Mouse (Mus musculus) neural tube, embryonic 13.5 days (tissue): ENCODE measurements around the gene Ciao1. TPM values are rescaled to one million over a fixed set of nuclear protein-coding genes. Genes with fewer than 3 reads are reported as not detected.

Source experiments
- ATAC-seq: fragments of 200-750 bp; cut with Nextera tagmentation; 2 replicates; pipeline ENCODE4 v1.8.0; 2017; ENCODE audit warnings: low read depth, mild to moderate bottlenecking, moderate TSS enrichment, moderate library complexity
- H3K27ac ChIP-seq: fragments of 300-500 bp; sonication (generic); replicated peaks from 2 replicates; pipeline ENCODE4 v1.5.1; 2015; ENCODE audit warnings: moderate library complexity, mild to moderate bottlenecking, inconsistent platforms
- H3K27me3 ChIP-seq: fragments of 300-500 bp; sonication (generic); 2 replicates; pipeline ENCODE4 v1.6.1; 2015; ENCODE audit warnings: mild to moderate bottlenecking, inconsistent platforms
- H3K36me3 ChIP-seq: fragments of 300-500 bp; sonication (generic); 2 replicates; pipeline ENCODE4 v1.6.1; 2015; ENCODE audit warnings: mild to moderate bottlenecking, inconsistent platforms
- H3K4me1 ChIP-seq: fragments of 300-500 bp; sonication (generic); replicated peaks from 2 replicates; pipeline ENCODE4 v1.6.1; 2015; ENCODE audit warnings: inconsistent platforms
- H3K4me2 ChIP-seq: fragments of 300-500 bp; sonication (generic); 2 replicates; pipeline ENCODE4 v1.6.1; 2015; ENCODE audit warnings: inconsistent platforms, mild to moderate bottlenecking, moderate library complexity
- H3K4me3 ChIP-seq: fragments of 300-500 bp; sonication (generic); 2 replicates; pipeline ENCODE4 v1.5.1; 2015; ENCODE audit warnings: mild to moderate bottlenecking, inconsistent platforms
- H3K9ac ChIP-seq: fragments of 300-500 bp; sonication (generic); 2 replicates; pipeline ENCODE4 v1.6.1; 2015; ENCODE audit warnings: moderate library complexity, mild to moderate bottlenecking, inconsistent platforms
- H3K9me3 ChIP-seq: fragments of 300-500 bp; sonication (generic); 2 replicates; pipeline ENCODE4 v1.6.1; 2016; ENCODE audit warnings: inconsistent platforms
- WGBS: fragments of 180-500 bp; shearing (Covaris S2); methylation state at CpG from one replicate; pipeline ENCODE4 v1.1.7; 2015; 5-methylcytosine and 5-hydroxymethylcytosine counted together
- polyA plus RNA-seq: library from polyadenylated mRNA; unstranded; fragments of >200 nt; fragmentation: Nextera tagmentation; extraction: Ambion mirVana; gene quantifications from 2 replicates; pipeline ENCODE4 v1.2.1, GENCODE M21; 2015

The Ciao1 gene
- polyA plus RNA-seq, 1 experiment from 2014 or later, result 65.8 TPM

DNA sequence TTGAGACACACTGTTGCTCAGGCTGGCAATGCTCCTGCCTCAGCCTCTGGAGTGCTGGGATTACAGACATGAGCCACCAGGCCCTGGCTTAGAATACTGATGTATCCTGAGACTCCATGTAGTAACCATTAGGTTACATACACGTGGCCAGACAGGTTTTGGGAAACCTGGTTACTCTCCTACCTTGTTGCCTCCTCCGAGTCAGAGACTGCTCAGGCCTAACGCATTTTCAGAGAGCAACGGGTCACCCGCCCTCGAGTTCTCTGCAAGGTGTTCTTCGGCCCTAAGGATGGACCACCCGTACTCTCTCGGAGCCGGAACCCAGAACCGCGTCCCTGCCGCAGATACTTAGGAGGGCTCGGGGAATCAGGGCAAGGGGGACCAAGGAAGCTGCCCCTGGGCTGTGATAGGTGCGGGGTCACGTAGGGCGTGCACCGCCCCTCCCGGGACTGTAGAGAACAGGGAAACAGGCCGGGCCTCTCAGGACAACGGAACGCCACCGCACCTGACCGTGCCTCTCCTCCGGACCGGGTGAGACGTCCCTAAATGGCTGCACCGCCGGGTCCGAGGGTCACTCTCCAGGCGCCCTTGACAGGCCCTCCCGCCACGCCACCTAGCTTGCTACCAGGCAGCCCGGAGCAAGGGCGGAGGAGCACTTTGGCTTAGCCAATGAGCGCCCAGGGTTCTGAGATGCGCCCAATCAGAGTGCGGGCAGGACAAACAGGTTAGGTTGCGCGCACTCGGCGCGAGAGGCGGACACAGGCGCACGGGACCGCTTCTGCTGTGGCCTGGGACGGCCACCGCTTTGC lies 22.1 kb upstream of the Ciao1 start, which contains the start of gene Stard7:
Stard7 (plus strand) TSS at position 728 of the 809 bp plus-strand sequence.
- Histone ChIP-seq H3K9me3 (no peaks in the 10 kb centered on the region), H3K4me1 (peaks cover 32% of the 10 kb centered on the region), H3K4me2 (peak within 1 kb of the TSS; percentile 78), H3K27me3 (no peaks in the 10 kb centered on the region), H3K27ac (peak within 1 kb of the TSS; percentile 96), H3K36me3 (no peaks in the 10 kb centered on the region), H3K9ac (peak within 1 kb of the TSS; percentile 94), H3K4me3 (peak within 1 kb of the TSS; percentile 98)
- WGBS, result under 1% methylated on average over 49 of the region's 49 CpGs
- peak; percentile 99 for ATAC-seq

DNA sequence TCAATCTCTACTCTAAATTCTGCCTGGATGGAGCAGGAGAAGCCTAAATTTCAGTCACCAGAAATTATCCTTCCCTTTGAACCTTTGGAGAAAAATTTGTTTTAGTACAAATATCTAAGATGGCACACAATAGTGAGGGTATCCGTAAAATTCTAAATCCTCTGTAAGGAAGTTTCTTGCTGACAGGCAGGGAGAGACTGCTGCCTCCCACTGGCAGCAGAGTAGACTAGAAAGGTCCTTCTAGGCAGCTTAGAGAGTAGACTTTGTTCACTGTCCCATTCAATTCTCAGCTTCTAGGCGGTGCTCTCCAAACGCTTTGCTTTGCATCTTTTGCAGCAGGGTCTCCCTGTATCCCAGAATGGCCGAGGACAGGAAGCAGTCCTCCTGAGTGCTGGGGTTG lies 20.2 kb upstream of the Ciao1 start:
- no peak overlapping the region for H3K4me2 ChIP-seq
- no peak overlapping the region for H3K4me3 ChIP-seq
- 48% methylated on average over 4 of the region's 4 CpGs for WGBS
- H3K9ac ChIP-seq, result no peak overlapping the region
- no peaks in the 10 kb centered on the region for H3K9me3 ChIP-seq
- peaks cover 20% of the 10 kb centered on the region for H3K4me1 ChIP-seq
- H3K36me3 ChIP-seq, result no peaks in the 10 kb centered on the region
- no peak for ATAC-seq
- no peak overlapping the region for H3K27ac ChIP-seq
- H3K27me3 ChIP-seq, result no peaks in the 10 kb centered on the region

DNA sequence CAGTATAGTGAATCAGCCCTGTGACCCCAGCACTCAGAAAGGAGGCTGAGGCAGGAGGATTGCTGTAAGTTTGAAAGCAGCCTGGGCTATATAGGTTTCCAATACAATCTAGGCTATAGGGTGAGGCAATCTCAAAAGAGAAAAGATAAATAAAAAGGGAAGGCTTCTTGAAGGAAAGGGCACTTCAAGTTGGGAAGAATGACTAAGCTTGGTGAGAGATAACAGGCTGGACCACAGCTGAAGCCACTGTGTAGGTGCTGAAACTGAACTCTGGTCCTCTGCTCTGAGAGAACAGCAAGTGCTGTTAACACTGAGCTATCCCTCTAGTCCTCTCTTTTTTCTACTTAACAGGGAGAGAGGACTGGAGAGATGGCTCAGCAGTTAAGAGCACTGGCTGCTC lies 14.9 kb upstream of the Ciao1 start:
- no peaks in the 10 kb centered on the region for H3K4me1 ChIP-seq
- no peak overlapping the region for H3K9ac ChIP-seq
- H3K4me2 ChIP-seq, result no peak overlapping the region
- peaks cover 29% of the 10 kb centered on the region for H3K36me3 ChIP-seq
- no peaks in the 10 kb centered on the region for H3K9me3 ChIP-seq
- H3K27ac ChIP-seq, result no peak overlapping the region
- H3K27me3 ChIP-seq, result no peaks in the 10 kb centered on the region
- ATAC-seq, result no peak
- H3K4me3 ChIP-seq, result no peak overlapping the region

DNA sequence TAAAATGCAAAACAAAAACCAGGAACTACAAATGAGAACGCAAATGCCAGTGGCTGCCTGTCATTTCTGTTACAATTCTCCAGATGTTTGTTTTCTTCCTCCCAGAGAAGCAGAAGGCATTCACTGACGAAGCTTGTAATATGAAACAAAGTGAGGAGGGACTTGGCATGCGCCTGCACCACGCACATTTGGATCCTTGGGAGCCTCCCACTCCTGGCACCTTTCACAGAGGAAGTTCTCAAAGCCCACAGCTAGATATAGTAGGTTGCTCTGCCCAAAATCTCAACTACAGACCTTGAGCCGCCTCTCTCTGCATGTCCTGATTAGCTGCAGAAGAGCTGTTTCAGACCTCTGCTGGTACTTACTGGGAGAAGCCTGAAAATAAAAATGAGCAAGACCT lies 11.7 kb upstream of the Ciao1 start:
- no peak for ATAC-seq
- no peak overlapping the region for H3K27ac ChIP-seq
- H3K36me3 ChIP-seq, result peaks cover 47% of the 10 kb centered on the region
- H3K4me3 ChIP-seq, result no peak overlapping the region
- H3K4me2 ChIP-seq, result no peak overlapping the region
- no peaks in the 10 kb centered on the region for H3K9me3 ChIP-seq
- no peaks in the 10 kb centered on the region for H3K4me1 ChIP-seq
- no peak overlapping the region for H3K9ac ChIP-seq
- no peaks in the 10 kb centered on the region for H3K27me3 ChIP-seq
- 93% methylated on average over 5 of the region's 5 CpGs for WGBS

DNA sequence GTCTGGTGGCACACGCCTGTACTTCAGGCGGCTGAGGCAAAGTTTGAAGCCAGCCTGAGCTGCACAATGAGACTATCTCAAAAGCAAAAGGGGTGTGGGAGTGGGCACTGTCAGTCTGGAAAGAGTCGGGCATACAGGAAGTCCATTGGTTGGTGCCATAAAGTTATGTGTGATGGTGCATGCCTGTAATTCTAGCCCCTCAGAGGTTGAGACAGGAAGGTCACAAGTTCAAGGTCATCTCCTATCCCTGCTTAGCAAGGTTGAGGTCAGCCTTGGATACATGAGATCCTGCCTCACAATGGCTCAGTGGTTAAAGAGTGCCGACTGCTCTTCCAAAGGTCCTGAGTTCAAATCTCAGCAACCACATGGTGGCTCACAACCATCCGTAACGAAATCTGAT lies 7.7 kb upstream of the Ciao1 start:
- ATAC-seq, result no peak
- no peak overlapping the region for H3K9ac ChIP-seq
- WGBS, result 94% methylated on average over 6 of the region's 6 CpGs
- H3K9me3 ChIP-seq, result no peaks in the 10 kb centered on the region
- no peak overlapping the region for H3K4me3 ChIP-seq
- H3K4me1 ChIP-seq, result peaks cover 14% of the 10 kb centered on the region
- H3K36me3 ChIP-seq, result peaks cover 48% of the 10 kb centered on the region
- H3K4me2 ChIP-seq, result no peak overlapping the region
- H3K27ac ChIP-seq, result no peak overlapping the region
- no peaks in the 10 kb centered on the region for H3K27me3 ChIP-seq

DNA sequence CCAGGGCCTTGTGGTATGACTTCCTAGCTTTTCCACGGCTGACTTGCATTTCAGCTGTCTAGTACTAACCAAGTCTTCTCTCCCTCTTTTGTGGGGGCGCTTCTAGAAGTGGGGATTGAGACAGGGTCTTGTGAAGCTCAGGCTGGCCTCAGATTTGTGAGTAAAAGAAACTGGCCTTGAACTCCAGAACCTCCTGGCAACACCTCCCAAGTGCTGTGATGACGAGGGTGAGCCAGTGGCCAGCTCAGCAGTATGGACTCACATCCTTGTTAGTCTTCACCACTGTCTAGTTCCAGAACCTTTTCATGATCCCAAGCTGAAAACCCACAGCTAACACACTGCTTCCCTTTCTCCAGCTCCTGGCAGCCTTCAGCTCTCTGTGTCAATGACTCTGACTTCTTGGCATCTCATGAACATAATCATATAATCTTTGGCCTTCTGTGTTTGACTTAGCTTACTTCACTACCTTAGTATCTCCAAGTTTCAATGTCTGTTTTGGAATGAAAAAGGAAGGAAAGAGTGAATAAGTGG lies 7.1 kb upstream of the Ciao1 start:
- ATAC-seq, result no peak
- H3K27ac ChIP-seq, result no peak overlapping the region
- H3K4me2 ChIP-seq, result no peak overlapping the region
- H3K9ac ChIP-seq, result no peak overlapping the region
- peaks cover 47% of the 10 kb centered on the region for H3K36me3 ChIP-seq
- H3K4me1 ChIP-seq, result peaks cover 20% of the 10 kb centered on the region
- H3K27me3 ChIP-seq, result no peaks in the 10 kb centered on the region
- whole genome bisulfite sequencing, result 87% methylated on average over 3 of the region's 3 CpGs
- no peak overlapping the region for H3K4me3 ChIP-seq
- H3K9me3 ChIP-seq, result no peaks in the 10 kb centered on the region

DNA sequence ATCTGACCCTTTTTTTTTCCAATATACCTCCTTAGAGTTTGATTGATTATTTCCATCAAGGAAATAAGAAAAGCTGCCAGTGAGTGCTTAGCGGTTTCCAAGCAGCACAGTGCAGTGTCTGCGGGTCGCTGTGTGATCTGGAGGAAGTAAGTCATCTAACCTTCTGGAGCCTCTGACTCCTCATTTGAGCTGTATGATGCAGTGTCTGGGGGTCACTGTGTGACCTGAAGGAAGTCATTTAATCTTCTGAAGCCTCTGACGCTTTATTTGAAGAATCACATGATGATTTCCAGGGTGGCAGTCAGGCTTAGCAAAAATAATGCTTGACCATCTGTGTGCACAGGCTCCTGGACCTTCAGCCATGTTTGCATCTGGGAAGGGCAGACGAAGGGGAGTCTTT lies 5.2 kb upstream of the Ciao1 start:
- 82% methylated on average over 5 of the region's 5 CpGs for WGBS

DNA sequence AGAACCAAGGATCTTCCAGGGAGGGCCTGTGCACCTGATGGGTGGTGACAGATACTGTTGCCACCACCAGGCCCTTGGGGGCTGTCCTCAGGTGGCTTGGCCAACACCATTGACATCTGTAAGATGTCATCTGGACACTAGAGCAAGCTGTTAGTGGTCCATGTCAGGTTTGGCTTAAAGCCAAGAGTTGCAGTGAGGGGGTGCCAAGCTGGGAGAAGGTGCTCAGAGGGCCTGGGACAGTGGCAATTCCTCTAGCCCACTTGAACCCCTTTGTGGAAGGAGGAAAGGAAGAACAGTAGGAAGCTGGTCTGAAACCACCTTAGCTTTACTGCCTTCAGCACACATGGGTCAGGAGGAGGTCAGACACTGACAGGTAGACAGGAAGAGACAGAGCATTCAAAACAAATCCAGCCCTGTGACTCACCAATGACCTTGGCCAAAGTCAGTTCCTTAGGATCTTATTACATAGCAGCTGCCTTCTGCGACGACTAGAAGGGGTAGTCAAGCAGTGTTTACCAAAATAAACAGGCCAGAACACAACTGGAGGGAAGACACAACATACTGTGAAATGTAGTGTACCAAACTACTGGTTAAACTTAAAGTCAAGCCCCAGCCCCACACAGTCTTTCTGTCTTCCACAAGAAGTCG lies 4.4 kb upstream of the Ciao1 start:
- H3K9me3 ChIP-seq, result no peaks in the 10 kb centered on the region
- H3K4me1 ChIP-seq, result peaks cover 35% of the 10 kb centered on the region
- no peak for ATAC-seq
- no peak overlapping the region for H3K4me2 ChIP-seq
- H3K27ac ChIP-seq, result no peak overlapping the region
- H3K36me3 ChIP-seq, result peaks cover 20% of the 10 kb centered on the region
- H3K9ac ChIP-seq, result no peak overlapping the region
- no peaks in the 10 kb centered on the region for H3K27me3 ChIP-seq
- 71% methylated on average over 3 of the region's 3 CpGs for WGBS
- no peak overlapping the region for H3K4me3 ChIP-seq

More for the DNA sequence above, 5.2 kb upstream of the Ciao1 start:
- Histone ChIP-seq H3K4me2 (no peak overlapping the region), H3K36me3 (peaks cover 28% of the 10 kb centered on the region), H3K4me3 (no peak overlapping the region), H3K27ac (no peak overlapping the region), H3K4me1 (peaks cover 33% of the 10 kb centered on the region), H3K9ac (no peak overlapping the region), H3K27me3 (no peaks in the 10 kb centered on the region), H3K9me3 (no peaks in the 10 kb centered on the region)
- ATAC-seq, result no peak

DNA sequence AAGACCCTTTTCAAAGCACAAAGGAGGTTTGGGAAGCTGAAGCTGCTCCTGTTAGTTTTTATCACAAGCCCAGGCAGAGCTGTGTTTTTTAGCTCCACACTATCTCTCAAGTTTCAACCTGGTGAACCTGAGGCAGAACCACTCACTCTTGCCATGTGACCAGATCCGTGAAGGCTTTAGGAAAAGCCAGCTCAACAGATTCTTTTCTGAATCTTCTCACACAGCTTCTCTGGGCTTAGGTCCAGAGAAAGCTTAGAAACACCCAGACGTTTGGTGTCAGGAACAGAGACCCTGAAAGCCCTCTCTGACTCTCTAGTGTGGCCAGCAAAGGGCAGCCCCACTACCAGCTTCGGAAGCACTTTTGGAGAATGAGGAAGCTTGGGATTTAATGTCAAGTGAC lies 3.8 kb upstream of the Ciao1 start:
- Histone ChIP-seq H3K9me3 (no peaks in the 10 kb centered on the region), H3K4me2 (no peak overlapping the region), H3K4me1 (peaks cover 41% of the 10 kb centered on the region), H3K27ac (no peak overlapping the region), H3K9ac (no peak overlapping the region), H3K36me3 (peaks cover 15% of the 10 kb centered on the region), H3K27me3 (no peaks in the 10 kb centered on the region), H3K4me3 (no peak overlapping the region)
- ATAC-seq, result no peak
- WGBS, result 88% methylated on average over 3 of the region's 3 CpGs

DNA sequence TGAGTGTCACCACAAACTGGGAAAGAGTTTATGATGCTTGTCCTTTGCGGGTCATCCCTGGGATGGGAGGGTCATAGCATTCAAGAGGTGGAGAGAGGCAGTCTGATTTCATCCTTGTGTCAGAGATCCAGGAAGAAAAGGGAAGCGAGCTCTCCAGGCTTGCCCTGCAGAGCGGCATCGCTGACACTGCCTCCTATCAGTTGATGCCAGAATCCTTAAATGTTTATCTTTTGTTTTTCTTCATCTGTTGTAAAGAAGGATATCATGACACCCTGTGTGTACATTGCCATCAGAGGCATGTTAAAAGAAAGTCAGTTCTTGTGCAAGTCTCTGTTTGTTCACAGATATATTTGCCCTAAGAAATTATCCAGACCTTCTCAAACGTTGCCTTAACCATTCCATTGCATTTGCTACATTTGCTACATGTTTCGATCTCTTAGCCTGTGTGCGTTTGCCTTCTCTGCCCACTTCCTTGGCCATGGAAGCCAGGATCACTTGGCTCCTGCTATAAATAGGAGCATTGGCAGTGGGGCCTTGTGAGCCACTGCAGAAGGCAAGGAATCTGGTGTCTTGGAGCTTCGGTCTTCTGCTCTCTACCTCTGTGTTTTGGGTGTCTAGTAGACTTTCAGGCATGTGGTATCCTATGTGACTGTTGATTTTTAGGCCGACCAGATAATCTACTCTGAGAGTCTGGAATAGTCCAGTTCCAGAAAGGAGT lies 2.8 kb upstream of the Ciao1 start:
- Histone ChIP-seq H3K27me3 (no peaks in the 10 kb centered on the region), H3K4me3 (no peak overlapping the region), H3K36me3 (peaks cover 16% of the 10 kb centered on the region), H3K4me2 (no peak overlapping the region), H3K4me1 (peaks cover 44% of the 10 kb centered on the region), H3K9me3 (no peaks in the 10 kb centered on the region), H3K27ac (no peak overlapping the region), H3K9ac (peak overlapping the region; percentile 31)
- WGBS, result 93% methylated on average over 9 of the region's 9 CpGs
- ATAC-seq, result no peak

DNA sequence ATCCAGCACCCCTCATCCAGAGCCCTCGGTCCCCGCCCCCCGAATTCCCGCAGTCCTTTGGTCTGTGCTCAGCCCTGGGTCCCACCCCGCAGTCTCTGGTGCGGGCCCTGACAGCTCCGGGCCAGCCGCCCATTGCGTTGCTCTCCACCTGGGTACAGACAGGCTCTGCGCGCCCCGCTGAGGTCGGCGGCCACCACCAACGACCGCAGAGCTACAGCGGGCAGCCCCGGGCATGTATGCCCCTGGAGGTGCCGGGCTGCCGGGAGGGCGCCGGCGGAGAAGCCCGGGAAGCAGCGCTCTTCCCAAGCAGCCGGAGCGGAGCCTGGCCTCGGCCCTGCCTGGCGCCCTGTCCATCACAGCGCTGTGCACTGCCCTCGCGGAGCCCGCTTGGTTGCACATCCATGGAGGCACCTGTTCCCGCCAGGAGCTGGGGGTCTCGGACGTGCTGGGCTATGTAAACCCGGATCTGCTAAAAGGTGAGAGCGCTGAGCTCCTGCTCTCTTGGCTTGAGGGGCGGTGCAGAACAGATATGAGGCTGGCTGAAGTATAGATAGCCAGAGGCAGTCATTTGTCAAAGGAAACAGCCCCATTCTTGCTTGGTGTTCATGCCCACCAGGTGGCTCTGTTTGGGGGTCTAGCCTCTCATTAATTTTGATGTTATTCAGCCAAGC lies 853 bp upstream of the Ciao1 start:
- Histone ChIP-seq H3K4me1 (peaks cover 44% of the 10 kb centered on the region), H3K36me3 (peaks cover 35% of the 10 kb centered on the region), H3K9ac (peak overlapping the region; percentile 86), H3K4me2 (peak overlapping the region; percentile 96), H3K27ac (peak overlapping the region; percentile 83), H3K27me3 (no peaks in the 10 kb centered on the region), H3K4me3 (peak overlapping the region; percentile 69), H3K9me3 (no peaks in the 10 kb centered on the region)
- peak; percentile 71 for ATAC-seq
- 1% methylated on average over 39 of the region's 39 CpGs for WGBS
